Mouse (Mus musculus) lung, postnatal 4 days (tissue): Measurements from ENCODE around the gene Evx2.

Experiments
- DNase-seq, 2 experiments: peaks; one replicate each; pipeline ENCODE4 v3.0.0; 2021

The Evx2 gene

DNA sequence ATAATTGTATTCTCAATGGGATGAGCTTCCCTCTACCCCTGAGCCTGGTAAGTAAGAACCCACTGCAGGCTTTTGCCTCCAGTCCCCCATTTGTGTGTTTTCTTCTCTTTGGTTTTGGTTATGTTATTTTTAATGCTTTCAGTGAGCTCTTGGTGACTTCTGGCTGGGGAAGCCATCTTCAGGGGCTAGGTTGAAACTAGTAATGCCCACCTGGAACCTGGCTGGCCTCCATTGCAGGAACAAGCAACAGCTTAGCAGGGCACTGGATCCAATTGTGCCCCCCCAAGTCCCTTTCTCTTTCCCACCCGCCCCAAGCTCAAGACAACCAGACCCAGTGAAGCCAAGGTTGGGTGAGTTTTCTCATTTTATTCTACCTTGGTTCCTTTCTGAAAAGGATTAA lies 36.0 kb upstream of the Evx2 start:
- DNase-seq, result no peak

DNA sequence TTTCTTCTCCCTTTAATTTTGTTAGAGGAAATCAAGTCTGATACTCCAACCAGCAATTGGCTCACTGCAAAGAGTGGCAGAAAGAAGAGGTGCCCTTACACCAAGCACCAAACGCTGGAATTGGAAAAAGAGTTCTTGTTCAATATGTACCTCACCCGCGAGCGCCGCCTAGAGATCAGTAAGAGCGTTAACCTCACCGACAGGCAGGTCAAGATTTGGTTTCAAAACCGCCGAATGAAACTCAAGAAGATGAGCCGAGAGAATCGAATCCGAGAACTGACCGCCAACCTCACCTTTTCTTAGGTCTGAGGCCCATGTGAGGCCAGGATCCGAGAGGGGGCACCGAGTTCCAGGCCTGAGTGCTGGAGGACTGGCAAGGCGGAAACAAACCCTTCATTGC lies 34.7 kb upstream of the Evx2 start:
- DNase-seq, result no peak

DNA sequence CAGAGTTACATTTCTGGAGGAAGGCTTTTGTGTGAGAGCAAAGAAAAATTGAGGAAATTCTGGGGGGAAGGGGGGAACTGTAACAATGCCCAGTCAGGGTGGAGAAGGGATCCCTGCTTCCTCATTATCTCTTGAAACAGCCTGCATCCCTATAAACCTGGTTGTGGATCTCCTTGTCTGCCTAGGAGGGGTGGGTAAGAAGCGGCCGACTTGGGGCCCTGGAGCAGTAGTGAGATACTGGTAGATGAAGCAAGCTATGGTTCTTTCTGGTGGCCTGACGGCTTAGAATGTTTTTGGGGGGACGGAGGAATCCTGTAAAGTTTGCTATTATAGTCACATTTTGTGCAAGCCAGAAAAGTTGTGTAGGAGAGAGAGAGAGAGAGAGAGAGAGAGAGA lies 34.1 kb upstream of the Evx2 start:
- DNase-seq, result no peak

DNA sequence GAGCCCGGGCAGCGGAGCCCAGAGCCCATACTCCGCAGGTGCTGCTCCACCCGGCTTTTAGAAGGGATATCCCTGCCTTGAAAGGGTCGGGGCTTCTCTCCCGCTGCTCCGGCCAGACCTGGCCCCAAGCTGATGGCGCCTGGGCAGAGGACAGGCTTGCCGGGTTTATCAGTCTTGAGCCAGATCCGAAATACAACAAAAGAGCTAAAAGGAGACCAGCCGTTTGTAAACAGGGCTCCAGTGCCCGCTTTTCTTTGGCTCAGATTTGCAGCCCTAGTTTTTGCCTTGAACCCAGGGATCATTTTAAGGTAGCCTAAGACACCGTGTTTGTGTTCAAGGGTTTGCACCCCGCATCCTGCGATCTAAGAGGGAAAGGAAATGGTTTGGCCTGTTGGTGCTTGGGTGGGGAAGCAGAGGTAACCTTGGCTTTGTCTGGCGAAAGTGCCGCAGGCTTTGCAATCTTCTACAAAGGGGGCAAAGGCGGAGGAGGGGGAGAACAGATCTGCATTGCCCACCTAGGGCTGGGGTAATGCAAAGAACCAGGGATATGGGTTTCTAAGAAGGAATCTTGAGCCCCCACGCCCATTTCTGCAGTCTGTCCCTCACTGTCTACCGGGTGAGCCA lies 33.6 kb upstream of the Evx2 start:
- no peak for DNase-seq

DNA sequence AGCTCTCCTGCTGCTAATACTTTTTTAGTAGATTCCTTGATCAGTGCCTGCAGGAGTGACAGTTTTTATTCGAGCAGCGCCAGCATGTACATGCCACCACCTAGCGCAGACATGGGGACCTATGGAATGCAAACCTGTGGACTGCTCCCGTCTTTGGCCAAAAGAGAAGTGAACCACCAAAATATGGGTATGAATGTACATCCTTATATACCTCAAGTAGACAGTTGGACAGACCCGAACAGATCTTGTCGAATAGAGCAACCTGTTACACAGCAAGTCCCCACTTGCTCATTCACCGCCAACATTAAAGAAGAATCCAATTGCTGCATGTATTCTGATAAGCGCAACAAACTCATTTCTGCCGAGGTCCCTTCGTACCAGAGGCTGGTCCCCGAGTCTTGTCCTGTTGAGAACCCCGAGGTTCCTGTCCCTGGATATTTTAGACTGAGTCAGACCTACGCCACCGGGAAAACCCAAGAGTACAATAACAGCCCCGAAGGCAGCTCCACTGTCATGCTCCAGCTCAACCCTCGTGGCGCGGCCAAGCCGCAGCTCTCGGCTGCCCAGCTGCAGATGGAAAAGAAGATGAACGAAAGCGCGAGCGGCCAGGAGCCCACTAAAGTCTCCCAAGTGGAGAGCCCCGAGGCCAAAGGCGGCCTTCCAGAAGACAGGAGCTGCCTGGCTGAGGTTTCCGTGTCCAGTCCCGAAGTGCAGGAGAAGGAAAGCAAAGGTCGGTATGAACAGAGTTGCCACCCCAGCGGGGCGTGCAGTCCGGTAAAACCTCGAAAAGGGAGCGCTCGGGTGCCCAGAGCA lies 32.8 kb upstream of the Evx2 start:
- DNase-seq, result no peak

DNA sequence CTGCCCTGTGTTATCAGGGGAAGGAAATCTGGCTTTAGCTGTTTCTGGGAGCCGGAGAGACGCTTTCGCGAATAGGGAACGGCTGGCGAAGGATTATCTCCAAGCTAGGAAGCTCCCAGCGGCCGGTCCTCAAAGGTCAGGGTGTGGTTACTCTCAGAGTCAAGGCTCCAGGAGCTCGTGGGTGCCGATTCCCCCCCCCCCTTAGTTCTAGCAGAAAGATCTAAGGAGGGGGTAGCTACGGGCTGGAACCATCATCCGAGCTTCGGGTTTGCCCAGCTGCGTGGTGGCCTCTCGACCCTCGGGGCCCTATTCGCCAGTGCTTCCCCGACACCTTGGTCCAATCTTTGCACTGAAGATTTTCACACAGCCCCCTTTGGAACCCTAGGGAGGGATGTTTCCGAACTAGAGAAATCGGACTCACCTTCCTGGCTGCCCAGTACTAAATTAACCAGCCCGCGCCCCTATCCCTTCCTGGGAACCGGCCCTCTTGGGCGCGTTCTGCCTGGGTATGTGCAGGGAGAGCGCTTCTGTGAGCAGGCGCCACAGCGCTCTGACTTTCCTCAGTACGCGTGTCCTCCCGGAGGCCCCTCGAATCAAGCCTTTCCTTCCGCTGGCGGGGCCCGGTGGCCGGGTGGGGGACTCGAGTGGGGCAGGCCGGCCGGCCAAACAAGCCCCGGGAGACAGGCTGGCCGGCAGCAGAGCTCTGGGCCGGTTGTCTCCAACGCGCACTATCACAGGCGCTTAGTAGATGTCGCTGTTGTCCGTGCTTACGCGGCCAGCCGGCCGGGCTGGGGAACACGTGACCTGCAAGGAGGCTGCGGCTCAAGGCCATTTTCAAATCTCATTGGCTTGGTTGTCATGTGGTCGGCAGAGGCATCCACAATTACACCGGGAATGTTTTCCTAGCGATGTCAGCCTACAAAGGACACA lies 31.9 kb upstream of the Evx2 start, which contains the start of gene Hoxd10:
Hoxd10 (plus strand) TSS at position 903 of the 930 bp plus-strand sequence.
- DNase-seq, result peak; percentile 56 to 74

DNA sequence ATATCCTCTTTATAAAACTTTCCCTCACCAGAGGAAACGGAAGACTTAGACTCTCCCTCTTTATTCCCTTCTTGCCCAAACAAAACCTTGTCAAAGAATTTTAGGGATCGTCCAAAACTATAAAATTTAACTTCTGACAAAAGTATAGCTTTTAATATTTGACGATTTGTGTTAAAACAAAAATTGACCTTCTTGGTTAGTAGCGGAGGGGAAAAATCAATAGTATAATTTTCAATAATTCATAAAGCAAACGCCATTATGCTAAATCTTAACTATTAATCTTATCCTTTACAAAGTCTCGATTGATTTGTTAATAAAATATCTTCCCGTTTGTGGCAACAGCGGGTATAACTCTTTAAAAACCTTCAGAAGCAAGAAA lies 31.0 kb upstream of the Evx2 start:
- no peak for DNase-seq

DNA sequence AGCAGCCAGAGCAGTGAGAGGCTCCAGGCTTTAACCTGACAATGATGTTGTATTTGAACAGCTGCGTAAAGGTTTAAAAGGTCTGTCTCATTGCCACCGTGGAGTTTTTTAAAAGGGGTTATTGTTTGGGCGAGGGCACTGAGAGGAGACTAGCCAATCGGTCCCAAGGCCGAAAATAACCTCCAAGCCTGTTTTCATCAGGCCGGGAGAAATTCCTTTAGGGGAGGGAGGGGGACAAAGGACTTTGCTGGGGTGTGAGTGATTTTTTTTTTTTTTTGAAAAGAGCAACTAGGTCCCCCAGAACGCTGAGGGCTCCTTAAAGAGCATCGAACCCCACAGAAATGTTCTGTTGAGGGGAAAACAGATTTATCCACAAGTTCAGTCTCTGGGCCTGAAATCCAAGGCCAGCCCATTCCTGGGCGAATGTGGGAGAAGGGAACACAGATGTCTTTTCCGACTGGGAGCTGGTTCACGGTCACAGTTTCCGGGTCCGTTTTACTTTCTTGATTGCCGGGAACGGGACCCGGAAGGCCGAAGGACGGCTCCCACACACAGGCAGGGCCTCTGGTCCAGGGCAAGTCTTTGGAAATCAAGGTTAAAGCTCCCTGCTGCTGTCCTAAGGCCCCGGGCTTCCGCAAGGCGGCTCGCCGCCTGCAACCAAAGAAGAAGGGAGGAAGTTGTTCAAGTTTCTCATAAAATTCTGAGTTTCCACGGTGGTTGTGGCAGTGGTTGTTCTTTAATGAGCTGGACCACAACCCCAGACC lies 30.4 kb upstream of the Evx2 start:
- peak in 1 of 2 experiments; percentile 25 for DNase-seq

DNA sequence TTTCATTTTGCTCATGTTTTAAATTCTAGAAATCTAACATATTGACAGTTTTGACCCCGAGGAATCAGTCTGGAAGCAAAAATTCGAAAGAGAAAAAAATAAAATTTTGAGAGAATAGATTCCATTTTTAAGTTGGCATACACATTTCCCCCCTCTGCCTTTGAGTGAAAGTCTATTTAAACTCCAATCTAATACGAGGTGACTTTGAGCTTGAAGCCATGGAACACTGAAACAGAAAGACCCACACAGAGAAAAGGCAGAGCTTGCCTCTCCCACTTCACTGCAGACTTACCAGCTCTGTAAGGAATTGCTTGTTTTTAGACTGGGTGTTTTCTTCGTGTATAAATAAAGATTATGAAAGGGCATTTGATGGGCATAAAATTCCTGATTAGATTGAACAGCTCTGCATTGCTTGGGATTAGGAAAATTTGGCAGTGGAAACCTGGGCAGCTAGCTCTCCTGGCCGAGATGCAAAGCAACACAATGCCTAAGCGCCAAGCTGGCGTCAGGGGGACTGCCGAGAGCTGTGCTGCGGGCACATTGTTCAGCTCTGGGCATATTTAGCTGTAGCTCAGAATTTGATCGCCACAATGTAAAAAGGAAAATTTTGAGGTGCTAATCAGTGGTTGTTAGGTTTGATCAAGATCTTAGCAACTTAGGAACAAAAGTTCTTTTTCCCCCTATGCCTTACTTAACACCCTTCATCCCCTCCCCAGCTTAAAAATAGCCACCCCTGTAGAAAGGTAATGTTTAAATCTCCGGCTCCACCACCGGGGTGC lies 29.6 kb upstream of the Evx2 start:
- DNase-seq, result no peak

DNA sequence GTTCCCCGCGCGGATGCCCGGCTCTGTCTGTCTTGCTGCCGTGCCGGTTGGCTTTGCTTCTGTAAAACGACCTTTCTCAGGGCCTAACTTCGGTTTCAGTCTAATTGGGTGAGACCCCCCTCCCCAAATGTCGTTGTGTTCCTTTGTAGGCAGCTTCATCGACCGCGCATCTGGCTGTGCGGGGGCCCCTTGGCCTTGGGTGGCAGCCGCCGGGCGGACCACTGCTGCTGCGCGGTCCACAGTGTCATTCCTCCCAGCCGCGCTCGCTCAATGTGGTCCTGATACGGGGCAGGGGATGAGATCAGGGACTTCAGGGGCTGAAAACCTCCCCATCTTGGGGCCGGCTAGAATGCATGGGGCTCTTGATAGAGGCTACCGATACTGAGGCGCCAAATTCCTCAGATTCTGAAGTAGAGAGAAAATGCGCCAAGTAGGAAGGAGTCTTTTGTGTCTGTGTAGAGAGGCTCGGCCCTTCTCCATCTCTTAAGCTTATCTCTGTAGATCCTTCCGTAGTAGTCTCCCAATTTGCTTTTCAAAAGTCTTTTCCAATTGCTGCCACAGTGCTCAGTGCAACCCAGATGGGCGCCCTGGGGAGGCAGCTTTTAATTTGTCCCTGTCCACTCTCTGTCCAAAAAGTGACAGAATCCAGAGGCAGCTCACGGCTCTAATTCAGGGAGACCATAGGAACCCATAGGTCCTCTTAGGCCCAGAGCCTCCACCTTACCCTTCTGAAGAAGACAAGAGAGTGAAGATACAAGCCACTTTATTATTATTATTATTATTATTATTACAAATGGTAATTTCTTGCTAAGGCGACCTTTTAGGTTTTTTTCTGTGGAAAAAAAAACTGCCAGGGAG lies 28.6 kb upstream of the Evx2 start:
- no peak for DNase-seq

DNA sequence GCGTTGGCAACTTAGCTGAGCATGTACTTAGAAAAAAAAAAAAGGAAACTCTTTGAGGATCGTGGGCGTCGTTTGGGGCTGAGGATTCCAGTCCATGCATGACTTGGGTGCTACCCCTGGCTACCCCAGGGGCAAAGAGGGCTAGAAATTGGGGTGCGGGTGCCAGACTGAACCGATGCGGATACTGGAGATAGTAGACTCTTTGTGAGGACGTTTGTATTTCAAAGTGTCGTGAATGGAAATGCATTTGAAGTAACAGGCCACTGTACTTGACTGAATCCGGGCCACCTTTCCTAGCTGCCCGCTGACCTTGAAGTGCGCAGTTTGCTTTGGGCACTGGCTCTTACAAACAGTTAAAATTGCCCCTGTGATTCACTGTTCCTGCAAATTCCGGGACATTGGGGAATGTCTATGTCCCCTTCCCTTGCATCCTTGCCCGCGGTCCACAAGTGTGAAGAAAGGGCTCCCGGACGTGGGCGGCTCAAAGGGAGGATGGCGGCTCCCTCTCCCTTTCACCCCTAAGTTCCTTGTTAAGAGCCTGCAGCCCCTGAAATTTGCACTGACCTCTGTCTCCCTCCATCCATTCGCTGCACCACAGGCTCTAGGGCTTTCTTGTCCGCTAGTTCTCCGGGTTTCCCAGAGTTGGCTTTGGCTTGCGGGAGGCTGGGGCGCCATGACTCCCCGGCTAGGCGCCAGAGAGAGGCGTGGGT lies 27.8 kb upstream of the Evx2 start:
- DNase-seq, result no peak

DNA sequence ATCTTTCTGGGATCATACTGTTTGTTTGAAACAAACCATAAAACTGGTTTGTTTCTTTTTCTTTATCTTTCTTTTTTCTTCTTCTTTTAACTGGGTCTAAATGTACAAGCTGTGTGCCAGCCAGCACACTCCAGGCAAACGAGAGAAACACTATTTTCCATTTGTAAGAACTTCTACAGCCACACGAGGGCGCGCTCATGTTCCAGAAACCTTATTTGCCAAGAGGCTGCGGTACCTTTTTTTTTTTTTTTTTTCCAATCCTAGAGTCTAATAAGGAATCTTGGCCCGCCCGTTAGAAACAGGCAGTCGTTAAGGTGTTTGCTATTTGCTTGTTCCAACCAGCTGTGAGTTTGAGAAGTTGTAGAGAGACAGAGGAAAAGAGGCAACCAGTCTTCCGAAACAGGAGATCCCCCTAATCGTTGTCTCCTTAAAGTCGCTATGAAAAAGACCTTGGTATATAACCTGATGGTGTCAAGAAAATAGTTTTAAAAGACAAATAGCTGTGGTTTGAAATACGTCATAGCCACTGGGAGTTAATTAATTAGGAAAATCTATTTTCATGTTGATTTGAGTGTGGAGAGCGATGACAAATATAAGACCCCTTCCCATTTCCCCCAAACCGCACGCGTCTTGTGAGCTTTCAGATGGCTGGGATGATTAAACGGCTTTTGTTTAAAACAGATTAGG lies 27.1 kb upstream of the Evx2 start:
- DNase-seq, result peak; percentile 54 to 67

DNA sequence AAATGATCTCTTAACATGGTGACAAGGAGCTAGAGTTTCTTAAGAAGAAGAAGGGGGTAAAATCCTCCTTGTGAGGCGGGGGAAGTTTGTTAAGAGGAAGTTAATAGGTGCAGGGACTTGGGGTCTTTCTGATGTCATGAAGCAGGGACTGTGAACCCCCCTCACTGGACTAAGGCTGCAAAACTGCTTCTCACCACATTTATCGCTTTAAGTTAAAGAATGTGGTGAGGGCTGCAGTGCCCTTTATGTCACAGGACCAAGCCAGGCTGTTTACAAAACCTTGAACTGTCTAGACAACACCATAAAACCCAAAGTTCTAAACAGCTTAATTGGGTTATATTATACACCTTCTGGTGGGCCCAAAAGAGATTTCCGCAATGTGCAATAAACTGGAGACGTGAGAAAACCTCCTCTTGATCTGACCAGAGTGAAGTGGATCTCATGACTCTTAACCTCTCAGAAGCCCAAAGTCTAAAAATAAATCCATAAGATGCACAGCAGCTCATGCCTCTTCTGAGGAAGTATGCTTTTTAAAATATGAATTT lies 25.8 kb upstream of the Evx2 start:
- DNase-seq, result no peak

DNA sequence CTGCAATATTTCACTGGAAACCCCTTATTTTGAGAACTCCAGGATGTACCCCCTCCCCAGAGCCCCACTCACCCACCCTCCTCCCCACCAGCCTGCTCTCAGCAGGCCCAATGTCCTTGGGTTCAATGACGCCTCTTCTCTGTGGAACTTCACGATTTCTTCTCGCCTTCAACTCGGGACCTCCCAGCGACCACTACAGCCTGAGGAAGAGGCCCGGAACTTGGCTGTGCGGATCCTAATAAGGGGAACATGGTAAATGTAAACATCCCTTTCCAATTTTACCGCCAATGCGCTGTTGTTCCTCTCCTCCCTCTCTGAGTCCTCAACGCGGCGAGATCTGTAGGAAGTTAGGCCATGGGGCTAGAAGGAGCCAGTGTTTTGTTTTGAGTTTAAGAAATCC lies 24.7 kb upstream of the Evx2 start:
- DNase-seq, result no peak

DNA sequence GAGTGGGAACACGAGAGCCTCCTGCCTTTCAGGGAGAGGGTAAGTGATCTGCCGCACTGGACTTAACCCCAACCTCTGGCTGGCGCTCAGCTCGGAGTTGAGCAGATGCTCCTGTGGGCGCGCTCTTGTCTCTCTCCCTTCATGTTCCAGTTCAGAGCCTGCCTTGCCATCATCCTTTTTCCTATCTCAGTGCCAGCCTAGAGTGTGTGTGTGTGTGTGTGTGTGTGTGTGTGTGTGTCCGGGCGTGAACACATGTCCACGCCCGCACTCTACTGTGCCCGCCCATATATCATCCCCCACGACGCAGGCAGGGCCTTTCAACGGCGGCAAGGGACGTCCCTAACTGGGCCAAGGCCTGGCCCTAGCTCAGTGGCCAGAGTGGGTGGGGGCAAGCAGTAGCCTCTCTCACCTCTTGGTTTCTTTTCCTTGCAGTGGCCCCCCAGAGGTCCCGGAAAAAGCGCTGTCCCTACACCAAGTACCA lies 24.2 kb upstream of the Evx2 start:
- no peak for DNase-seq

DNA sequence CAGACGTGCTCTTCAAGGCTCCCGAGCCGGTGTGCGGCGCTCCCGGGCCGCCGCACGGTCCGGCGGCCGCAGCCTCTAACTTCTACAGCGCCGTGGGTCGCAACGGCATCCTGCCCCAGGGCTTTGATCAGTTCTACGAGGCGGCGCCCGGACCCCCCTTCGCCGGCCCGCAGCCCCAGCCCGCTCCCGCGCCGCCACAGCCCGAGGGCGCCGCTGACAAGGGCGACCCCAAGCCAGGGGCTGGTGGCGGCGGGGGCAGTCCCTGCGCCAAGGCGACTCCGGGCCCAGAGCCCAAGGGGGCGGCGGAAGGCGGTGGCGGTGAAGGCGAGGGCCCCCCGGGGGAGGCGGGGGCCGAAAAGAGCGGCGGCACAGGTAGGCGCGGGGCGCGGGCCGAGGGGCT lies 23.4 kb upstream of the Evx2 start:
- peak in 1 of 2 experiments; percentile 22 for DNase-seq

DNA sequence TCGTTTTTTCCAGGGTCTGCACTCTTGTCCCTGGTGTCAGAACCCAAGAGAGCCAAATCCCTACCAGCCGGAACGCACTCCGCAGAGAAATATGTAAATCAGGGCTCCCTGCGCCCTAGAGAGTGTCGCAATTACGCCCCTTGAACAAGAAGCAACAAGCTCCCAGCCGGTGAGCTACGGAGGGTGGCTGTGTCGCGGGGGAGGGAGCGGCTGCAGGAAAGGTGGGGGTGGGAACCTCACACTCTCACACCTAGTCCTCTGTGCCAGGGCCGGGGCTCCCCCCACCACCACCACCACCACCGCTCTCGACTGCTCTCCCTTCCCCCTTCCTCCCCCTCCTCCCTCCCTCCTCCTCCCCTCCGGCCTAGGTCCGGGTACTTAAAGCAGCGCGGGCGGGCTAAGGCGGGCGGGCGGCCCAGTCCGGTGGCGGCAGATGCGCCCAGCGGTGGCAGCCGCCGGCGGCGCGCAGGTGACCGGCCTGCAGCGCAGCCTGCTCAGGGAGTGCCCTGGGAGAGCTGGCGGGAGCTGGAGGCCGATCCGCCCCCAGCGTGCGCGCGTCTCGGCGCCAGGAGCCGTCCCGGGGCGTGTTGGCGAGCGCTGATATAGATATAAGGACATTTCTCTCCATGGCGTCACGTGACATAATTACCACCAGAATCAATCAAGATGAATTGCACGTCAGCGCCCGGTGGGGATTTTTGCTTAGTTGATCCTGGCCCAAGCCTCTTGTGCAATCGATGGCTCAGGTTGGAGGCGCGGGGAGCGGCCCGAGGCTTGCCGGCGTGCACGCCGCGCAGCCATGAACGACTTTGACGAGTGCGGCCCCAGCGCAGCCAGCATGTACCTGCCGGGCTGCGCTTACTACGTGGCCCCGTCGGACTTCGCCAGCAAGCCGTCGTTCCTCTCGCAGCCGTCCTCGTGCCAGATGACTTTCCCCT lies 22.5 kb upstream of the Evx2 start:
- no peak for DNase-seq
